Mouse (Mus musculus) kidney, adult 8-10 months (tissue): ENCODE measurements around the gene 4921507P07Rik.
"Not testable (repeated sequence)": the region's sequence is repeated elsewhere in the genome, so short reads cannot be mapped to it uniquely, and the experiment has no call there.

ENCODE experiments used
- DNase-seq, 2 experiments: peaks; one replicate each; pipeline ENCODE4 v3.0.0; 2022

Gene 4921507P07Rik

DNA sequence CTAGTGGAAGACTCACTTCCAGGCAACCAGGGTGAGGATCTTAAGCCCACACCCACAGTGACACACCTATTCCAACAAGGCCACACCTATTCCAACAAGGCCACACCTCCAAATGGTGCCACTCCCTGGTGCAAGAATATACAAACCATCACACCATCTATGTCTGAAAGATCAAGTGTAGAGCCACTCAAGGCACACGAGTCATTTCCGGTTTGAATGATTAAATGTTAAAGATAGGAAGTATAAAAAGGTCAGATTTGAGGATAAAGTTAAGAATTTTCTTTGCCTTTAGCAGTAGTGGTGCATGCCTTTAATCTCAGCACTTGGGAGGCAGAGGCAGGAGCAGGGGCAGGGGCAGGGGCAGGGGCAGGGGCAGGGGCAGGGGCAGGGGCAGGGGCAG is 42.2 kb downstream of the 4921507P07Rik start:
- DNase-seq: not testable (repeated sequence)

DNA sequence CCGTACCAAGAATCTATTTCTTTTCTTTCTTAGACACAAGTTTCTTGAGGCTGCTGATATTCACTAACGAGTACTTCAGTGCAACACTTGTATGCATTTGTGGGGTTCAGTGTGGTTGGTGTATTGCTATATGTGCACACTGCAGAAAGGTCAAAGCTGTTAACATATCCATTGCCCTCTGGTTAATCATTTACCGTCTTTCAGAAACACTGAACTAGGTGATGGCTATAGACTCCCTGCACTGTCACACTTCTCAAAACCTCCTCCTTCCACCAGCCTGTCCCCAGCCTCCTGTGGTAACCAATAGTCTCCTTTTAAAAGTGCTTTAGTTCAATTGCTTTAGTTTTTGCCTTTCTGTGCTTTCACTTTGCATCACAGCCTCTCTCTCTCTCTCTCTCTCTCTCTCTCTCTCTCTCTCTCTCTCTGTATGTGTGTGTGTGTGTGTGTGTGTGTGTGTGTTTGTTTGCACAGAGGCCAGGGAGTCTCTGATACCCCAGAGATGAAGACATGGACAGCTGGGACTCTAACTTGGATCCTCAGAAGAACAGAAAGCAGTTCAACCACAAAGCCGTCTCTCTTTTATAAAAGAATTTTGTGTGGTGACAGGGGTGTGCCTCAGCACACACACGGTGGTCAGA is 43.4 kb downstream of the 4921507P07Rik start:
- DNase-seq: no peak

DNA sequence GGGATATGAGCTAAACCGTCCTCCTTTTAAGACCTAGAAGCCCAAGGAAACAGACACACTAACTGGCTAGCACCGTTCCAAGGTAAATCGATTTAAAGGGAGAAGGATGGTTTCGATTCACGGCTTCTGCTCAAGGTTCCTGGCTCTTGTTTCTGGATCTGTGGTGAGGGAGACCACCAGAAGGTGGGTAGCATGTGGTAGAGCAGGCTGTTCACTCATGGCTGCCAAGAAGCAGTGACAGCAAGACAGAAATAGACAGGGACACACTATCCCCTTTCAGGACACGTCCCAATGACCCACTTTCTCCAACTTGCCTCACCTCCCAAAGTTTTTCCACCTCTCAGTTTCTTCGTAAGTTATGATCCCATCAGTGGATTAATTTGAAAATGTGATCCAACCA is 46.6 kb downstream of the 4921507P07Rik start:
- DNase-seq: no peak

DNA sequence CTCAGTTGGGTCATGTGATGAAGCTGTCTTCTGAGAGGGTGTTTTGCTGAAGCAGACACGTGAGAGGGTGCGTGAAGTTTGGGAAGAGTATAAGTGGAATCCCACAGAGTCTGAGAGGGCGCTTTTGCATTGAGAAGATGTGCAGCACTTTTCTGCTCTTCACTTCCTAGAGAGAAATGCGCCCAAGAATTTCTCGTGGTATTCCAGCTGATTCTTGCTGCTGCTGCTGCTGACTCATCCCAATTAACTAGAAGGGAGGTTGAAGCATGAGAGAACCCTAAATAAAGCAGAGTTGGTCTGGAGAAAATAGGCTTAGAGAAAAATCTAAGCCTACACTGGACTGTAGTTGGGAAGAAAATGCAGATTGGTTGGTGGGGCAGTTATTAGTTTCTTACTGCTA is 47.4 kb downstream of the 4921507P07Rik start:
- no peak for DNase-seq

DNA sequence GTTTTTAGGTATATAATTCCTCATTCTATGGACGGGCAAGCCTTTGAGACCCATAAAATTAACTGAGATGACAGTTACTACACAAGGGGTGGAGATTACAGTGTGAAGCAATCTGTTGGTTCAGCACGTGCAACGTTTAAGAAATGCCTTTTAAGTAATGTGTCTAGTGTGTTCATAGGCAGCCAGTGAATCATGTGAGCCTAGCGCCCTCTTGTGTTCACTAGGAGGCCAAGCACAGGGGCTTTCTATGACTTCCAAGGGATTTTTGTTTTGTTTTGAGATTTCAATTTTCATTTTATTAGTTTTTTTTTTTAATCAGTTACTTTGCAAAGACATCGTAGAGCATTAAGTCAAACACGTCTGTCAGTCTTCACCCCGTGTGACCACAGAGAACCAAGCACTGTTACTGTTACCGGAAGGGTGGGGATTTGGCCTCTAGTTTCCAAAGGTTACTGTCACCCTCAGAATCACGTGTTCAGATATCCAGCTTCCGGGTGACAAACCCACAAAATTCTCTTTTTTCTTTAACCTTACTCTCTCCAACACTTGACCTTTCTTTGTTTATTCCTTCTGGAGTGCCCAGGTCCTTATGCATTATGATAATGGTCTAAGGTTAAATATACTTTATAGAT is 50.9 kb downstream of the 4921507P07Rik start:
- DNase-seq: peak in 1 of 2 experiments; percentile 45

DNA sequence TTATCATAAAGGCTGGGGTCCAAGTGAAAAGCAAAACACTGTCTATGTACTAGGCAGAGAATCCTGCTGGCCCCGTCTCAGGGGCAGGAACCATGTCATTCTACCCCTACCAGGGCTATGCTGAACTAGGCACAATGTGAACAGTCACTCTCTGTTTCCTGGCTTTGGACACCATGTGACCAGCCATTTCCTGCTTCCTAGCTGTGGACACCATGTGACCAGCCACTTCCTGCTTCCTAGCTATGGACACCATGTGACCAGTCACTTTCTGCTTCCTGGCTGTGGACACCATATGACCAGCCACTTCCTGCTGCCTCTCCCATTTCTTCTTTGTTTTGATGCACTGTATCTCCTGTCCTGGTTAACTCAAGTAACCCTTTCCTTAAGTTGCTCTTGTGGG is 53.9 kb downstream of the 4921507P07Rik start:
- no peak for DNase-seq

DNA sequence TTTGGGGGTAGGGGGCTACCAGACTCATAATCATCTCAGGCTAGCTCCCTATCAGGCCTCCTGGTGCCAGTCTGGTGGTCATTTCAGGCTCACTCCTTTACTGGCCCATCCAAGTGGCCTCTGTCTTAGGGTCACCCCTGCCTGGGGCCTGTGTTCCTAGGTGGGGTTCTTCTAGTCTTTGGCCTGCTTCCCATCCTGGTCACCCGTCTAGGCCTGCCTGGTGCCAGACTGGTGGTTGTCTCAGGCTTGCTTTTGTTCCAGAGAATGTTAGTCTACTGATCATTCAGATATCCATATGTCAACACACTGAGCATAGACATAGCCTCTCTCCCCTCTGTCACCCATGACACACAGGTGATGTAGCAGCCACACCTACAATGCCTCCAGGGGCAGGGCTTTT is 56.8 kb downstream of the 4921507P07Rik start:
- DNase-seq: no peak

DNA sequence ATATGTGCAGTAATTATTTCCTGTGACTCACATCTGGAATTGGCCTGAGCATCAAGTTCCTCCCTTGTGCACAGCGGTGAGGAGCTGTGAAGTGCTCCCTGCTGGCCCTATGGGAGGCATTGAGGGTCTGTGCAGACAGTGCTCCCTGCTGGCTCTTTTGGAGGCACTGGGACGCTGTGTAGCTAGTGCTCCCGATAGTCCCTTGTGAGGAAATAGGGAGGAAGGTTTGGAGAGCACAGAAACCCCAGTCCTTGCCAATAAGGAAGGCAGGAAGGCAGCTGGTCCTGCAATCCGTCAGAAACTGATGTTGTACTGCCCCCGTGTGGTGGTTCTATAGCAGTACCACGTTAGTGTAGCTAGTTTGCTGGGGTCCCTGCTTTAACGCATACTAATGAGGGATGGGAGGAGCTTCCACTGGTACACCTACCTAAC is 60.0 kb downstream of the 4921507P07Rik start:
- DNase-seq: peak; percentile 57 to 60

DNA sequence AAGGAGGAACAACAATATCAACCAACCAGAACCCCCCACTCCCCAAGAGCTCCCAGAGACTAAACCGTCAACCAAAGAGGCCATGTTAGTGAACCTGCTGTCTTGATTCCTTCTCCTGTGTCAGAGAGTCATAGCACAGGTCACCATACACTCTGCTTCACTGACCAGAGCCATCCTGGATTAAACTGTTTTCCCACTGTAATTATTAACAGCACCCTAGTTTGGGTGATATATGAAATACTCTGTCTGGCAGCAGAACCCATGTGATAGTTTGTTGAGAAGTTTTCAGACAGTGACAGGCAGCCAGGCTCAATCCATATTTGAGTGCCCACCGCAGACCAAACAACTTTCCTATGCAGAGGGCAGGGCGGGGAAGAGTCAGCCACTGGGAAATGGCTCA is 61.1 kb downstream of the 4921507P07Rik start:
- DNase-seq: peak in 1 of 2 experiments; percentile 46

DNA sequence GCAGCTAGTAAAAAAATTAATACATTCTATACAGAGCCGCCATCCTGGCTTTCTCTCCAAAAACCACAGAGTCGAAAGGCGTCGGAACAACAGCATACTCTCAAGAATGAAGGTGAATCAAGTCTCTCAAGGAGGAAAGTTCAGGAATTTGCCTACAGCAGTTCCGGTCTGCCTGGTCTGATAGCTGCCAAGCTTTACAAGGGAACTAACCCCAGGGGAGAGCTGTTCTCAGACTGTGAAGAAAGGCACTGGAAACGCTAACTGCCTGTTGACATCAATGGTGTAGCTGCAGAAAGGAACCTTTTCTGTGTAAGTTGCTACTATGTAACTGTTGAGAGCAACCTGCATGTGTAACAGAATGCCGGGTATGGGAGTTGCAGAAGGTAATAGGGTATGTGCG is 64.5 kb downstream of the 4921507P07Rik start:
- peak in 1 of 2 experiments; percentile 51 for DNase-seq

DNA sequence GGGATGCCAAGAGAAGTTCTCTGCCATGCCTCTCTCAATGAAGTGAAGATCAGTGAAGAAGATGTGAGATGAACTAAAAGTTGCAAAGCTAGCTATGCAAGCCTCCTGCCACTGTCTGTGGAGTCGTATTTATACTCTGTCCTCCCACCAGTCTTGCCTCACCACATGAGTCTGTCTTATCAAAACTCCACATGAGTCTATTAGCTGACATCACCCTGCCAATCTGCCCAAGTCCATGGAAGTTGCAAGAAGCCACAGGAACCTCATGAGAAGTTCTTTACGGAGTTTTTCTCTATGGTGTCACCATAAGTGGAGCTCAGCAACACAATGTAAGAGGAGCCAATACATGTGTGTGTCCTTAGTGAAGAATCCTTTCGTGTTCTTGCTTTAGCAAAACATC is 65.4 kb downstream of the 4921507P07Rik start:
- no peak for DNase-seq

DNA sequence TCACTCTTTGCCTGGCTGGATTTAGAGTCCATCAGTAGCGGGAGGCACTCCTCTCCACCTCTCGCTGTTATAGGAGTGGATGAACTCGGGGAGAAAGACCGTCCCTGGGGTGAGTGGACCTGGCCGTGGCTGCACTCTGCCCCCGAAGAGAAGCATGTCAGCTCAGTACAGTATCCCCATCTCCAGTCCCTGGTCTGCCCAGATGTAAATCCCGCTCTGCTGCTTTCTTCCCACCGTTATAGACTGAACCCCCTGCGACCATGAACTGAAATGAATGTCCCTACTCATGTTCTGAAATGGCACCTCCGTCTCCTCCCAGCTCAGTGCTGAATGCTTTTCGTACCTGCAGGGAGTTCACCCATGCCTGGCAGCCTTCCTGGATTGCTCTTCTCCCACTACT is 67.2 kb downstream of the 4921507P07Rik start:
- DNase-seq: no peak

DNA sequence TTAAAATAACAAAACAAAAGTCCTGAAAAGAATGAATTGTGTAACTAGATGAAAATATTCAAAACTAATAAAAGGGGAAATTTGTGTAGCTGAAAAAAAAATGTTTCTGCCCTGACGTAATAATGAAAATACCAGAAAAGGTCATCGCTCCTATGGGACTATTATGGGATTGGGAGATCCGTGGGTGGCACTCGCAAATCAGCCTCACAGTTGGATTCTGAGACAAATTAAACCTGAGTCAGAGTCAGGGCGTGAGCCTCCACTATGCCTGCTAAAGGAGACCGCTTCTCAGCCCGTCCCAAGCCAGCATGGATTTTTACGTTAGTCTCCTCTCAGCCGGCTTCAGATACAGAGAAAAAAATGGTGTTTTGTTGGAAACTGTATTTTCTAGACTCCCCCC is 69.0 kb downstream of the 4921507P07Rik start:
- no peak for DNase-seq

DNA sequence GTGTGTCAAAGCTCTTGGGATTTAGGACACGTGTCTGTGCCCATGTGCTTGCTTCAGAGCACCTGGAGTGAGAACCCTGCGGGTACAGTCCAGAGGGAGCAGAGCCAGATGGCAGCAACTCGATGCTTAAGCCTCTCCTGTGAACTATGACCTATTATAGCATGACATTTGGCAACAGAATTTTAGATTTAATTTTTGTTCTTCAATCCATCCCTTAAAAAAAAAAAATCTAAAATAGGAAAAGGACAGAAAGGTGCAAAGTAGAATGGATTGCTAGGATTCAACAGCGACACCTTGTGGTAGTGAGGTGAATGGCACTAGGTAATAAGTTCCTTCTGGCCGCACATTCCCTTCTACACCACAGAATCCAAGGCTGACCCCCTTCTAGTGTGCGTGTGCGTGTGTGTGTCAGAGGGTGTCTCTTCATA is 69.8 kb downstream of the 4921507P07Rik start:
- peak; percentile 69 to 81 for DNase-seq

DNA sequence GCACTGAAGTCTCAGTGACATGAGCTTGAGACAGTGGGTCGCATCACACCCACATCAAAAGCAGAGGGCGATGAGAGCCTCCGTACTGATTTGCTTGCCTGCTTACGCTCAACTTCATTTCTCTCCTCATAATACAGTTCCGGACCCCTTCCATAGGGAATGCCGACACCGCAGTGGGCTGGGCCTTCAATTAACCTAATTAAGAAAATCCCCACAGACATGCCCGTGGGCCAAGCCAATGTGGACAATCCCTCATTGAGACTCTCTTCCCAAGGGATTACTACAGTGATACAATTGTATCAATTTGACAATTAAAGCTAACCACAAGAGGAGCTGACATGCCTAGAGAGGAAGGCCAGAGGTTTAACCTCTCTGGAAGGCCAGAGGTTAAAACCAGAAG is 70.6 kb downstream of the 4921507P07Rik start:
- no peak for DNase-seq

DNA sequence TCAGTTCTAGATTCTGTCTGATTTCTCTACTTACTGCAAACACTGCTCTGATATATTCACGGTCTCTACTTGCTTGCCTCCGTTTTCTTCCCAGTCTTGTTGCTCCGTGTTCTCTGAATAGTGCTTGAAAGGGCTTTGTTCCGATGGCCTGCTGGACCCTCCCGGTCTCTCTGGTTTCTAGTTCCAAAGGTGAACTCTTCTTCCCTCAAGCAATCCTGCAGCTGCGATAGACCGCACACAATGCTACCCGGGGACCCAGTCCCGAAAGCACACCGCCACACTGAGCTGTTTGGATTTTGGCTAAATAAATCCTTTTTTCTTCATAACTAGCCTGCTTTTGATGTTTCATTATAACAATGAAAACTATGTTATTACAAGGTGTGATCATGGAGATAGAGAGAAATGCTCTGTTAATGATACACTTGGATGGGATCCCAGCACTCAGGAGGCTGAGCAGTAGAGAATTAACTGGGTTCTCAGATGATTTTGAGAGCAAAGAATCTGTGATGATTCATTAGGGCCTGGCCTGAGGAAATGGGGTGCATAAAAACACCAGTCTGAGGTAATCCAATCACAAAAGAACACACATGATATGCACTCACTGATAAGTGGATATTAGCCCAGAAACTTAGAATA is 72.1 kb downstream of the 4921507P07Rik start:
- DNase-seq: peak in 1 of 2 experiments; percentile 32
